Mouse (Mus musculus): Measurements from ENCODE around the gene Cd70. TPM values are rescaled to one million over a fixed set of nuclear protein-coding genes. Genes with fewer than 3 reads are reported as not detected.
"Not testable (repeated sequence)": the region's sequence is repeated elsewhere in the genome, so short reads cannot be mapped to it uniquely, and the experiment has no call there.

Gene Cd70
- polyA plus RNA-seq, 1 experiment from 2014 or later = 0.75 TPM

GRCm38 (mm10) chr17:57143704-57144103, 5.9 kb downstream of the Cd70 start:
- H3K4me1 ChIP-seq (ENCODE audit: control insufficient read depth, insufficient read depth, low read length) = no peaks in the 10 kb centered on the region
- ATAC-seq (replicated peaks; ENCODE audit: extremely low read depth, insufficient read depth, low FRiP score) = no peak
- H3K36me3 ChIP-seq (ENCODE audit: control insufficient read depth, insufficient read depth) = no peaks in the 10 kb centered on the region
- 65% methylated on average over 3 of the region's 3 CpGs for WGBS
- peaks cover 25% of the 10 kb centered on the region for H3K27me3 ChIP-seq (ENCODE audit: control insufficient read depth, insufficient read depth, low read length)
- H3K9ac ChIP-seq (ENCODE audit: low read length) = no peak overlapping the region
- H3K9me3 ChIP-seq (replicated peaks; ENCODE audit: control insufficient read depth, low read length) = no peaks in the 10 kb centered on the region
- no peak overlapping the region for H3K27ac ChIP-seq (ENCODE audit: low read length)
- H3K4me3 ChIP-seq (ENCODE audit: low read length) = no peak overlapping the region
- no peak overlapping the region for H3K4me2 ChIP-seq (ENCODE audit: low read depth, low read length)

GRCm38 (mm10) chr17:57139708-57140107, 9.9 kb downstream of the Cd70 start:
- ATAC-seq (replicated peaks; ENCODE audit: extremely low read depth, insufficient read depth, low FRiP score) = no peak
- Histone ChIP-seq H3K36me3 (ENCODE audit: control insufficient read depth, insufficient read depth) (no peaks in the 10 kb centered on the region), H3K9me3 (replicated peaks; ENCODE audit: control insufficient read depth, low read length) (no peaks in the 10 kb centered on the region), H3K27me3 (ENCODE audit: control insufficient read depth, insufficient read depth, low read length) (no peaks in the 10 kb centered on the region), H3K4me1 (ENCODE audit: control insufficient read depth, insufficient read depth, low read length) (no peaks in the 10 kb centered on the region), H3K4me2 (ENCODE audit: low read depth, low read length) (no peak overlapping the region), H3K4me3 (ENCODE audit: low read length) (no peak overlapping the region), H3K27ac (ENCODE audit: low read length) (no peak overlapping the region), H3K9ac (ENCODE audit: low read length) (no peak overlapping the region)
- 78% methylated on average over 3 of the region's 3 CpGs for WGBS

- Histone ChIP-seq H3K36me3 (ENCODE audit: control insufficient read depth, insufficient read depth) (no peaks in the 10 kb centered on the region), H3K4me1 (ENCODE audit: control insufficient read depth, insufficient read depth, low read length) (no peaks in the 10 kb centered on the region), H3K27me3 (ENCODE audit: control insufficient read depth, insufficient read depth, low read length) (no peaks in the 10 kb centered on the region), H3K4me3 (ENCODE audit: low read length) (no peak overlapping the region), H3K4me2 (ENCODE audit: low read depth, low read length) (no peak overlapping the region), H3K9ac (ENCODE audit: low read length) (no peak overlapping the region), H3K9me3 (replicated peaks; ENCODE audit: control insufficient read depth, low read length) (no peaks in the 10 kb centered on the region), H3K27ac (ENCODE audit: low read length) (no peak overlapping the region)
- ATAC-seq (replicated peaks; ENCODE audit: extremely low read depth, insufficient read depth, low FRiP score) = no peak
- WGBS = 69% methylated on average over 4 of the region's 4 CpGs
Observed at GRCm38 (mm10) chr17:57138676-57139075, 10.9 kb downstream of the Cd70 start.

GRCm38 (mm10) chr17:57135635-57136034, 13.9 kb downstream of the Cd70 start:
- Histone ChIP-seq H3K4me1 (ENCODE audit: control insufficient read depth, insufficient read depth, low read length) (no peaks in the 10 kb centered on the region), H3K27ac (ENCODE audit: low read length) (no peak overlapping the region), H3K9ac (ENCODE audit: low read length) (no peak overlapping the region), H3K27me3 (ENCODE audit: control insufficient read depth, insufficient read depth, low read length) (no peaks in the 10 kb centered on the region), H3K4me2 (ENCODE audit: low read depth, low read length) (no peak overlapping the region), H3K4me3 (ENCODE audit: low read length) (no peak overlapping the region), H3K9me3 (replicated peaks; ENCODE audit: control insufficient read depth, low read length) (no peaks in the 10 kb centered on the region), H3K36me3 (ENCODE audit: control insufficient read depth, insufficient read depth) (no peaks in the 10 kb centered on the region)
- ATAC-seq (replicated peaks; ENCODE audit: extremely low read depth, insufficient read depth, low FRiP score) = no peak
- 70% methylated on average over 3 of the region's 3 CpGs for WGBS

GRCm38 (mm10) chr17:57134693-57135092, 14.9 kb downstream of the Cd70 start:
- ATAC-seq (replicated peaks; ENCODE audit: extremely low read depth, insufficient read depth, low FRiP score) = no peak
- H3K27ac ChIP-seq (ENCODE audit: low read length) = no peak overlapping the region
- H3K9me3 ChIP-seq (replicated peaks; ENCODE audit: control insufficient read depth, low read length) = no peaks in the 10 kb centered on the region
- no peaks in the 10 kb centered on the region for H3K27me3 ChIP-seq (ENCODE audit: control insufficient read depth, insufficient read depth, low read length)
- WGBS = 69% methylated on average over 2 of the region's 2 CpGs
- no peaks in the 10 kb centered on the region for H3K36me3 ChIP-seq (ENCODE audit: control insufficient read depth, insufficient read depth)
- no peak overlapping the region for H3K4me3 ChIP-seq (ENCODE audit: low read length)
- no peaks in the 10 kb centered on the region for H3K4me1 ChIP-seq (ENCODE audit: control insufficient read depth, insufficient read depth, low read length)
- no peak overlapping the region for H3K4me2 ChIP-seq (ENCODE audit: low read depth, low read length)
- no peak overlapping the region for H3K9ac ChIP-seq (ENCODE audit: low read length)

GRCm38 (mm10) chr17:57134021-57134420, 15.6 kb downstream of the Cd70 start:
- not testable (repeated sequence) for ATAC-seq (replicated peaks; ENCODE audit: extremely low read depth, insufficient read depth, low FRiP score)

GRCm38 (mm10) chr17:57131793-57132192, 17.8 kb downstream of the Cd70 start:
- Histone ChIP-seq H3K9me3 (replicated peaks; ENCODE audit: control insufficient read depth, low read length) (no peaks in the 10 kb centered on the region), H3K4me1 (ENCODE audit: control insufficient read depth, insufficient read depth, low read length) (no peaks in the 10 kb centered on the region), H3K4me3 (ENCODE audit: low read length) (no peak overlapping the region), H3K27ac (ENCODE audit: low read length) (no peak overlapping the region), H3K27me3 (ENCODE audit: control insufficient read depth, insufficient read depth, low read length) (no peaks in the 10 kb centered on the region), H3K9ac (ENCODE audit: low read length) (no peak overlapping the region), H3K36me3 (ENCODE audit: control insufficient read depth, insufficient read depth) (no peaks in the 10 kb centered on the region), H3K4me2 (ENCODE audit: low read depth, low read length) (no peak overlapping the region)
- 65% methylated on average over 1 of the region's 1 CpGs for WGBS
- ATAC-seq (replicated peaks; ENCODE audit: extremely low read depth, insufficient read depth, low FRiP score) = no peak

More at GRCm38 (mm10) chr17:57134021-57134420, 15.6 kb downstream of the Cd70 start:
- H3K4me3 ChIP-seq (ENCODE audit: low read length); H3K27me3 ChIP-seq (ENCODE audit: control insufficient read depth, insufficient read depth, low read length); H3K27ac ChIP-seq (ENCODE audit: low read length); H3K36me3 ChIP-seq (ENCODE audit: control insufficient read depth, insufficient read depth); H3K9ac ChIP-seq (ENCODE audit: low read length); H3K9me3 ChIP-seq (replicated peaks; ENCODE audit: control insufficient read depth, low read length); H3K4me2 ChIP-seq (ENCODE audit: low read depth, low read length); H3K4me1 ChIP-seq (ENCODE audit: control insufficient read depth, insufficient read depth, low read length): not testable (repeated sequence)
- 4% methylated on average over 3 of the region's 3 CpGs for WGBS

GRCm38 (mm10) chr17:57125853-57126622, 23.5 kb downstream of the Cd70 start:
- Histone ChIP-seq H3K4me2 (ENCODE audit: low read depth, low read length) (no peak overlapping the region), H3K9ac (ENCODE audit: low read length) (no peak overlapping the region), H3K4me1 (ENCODE audit: control insufficient read depth, insufficient read depth, low read length) (no peaks in the 10 kb centered on the region), H3K27ac (ENCODE audit: low read length) (no peak overlapping the region), H3K27me3 (ENCODE audit: control insufficient read depth, insufficient read depth, low read length) (no peaks in the 10 kb centered on the region), H3K36me3 (ENCODE audit: control insufficient read depth, insufficient read depth) (no peaks in the 10 kb centered on the region), H3K9me3 (replicated peaks; ENCODE audit: control insufficient read depth, low read length) (no peaks in the 10 kb centered on the region), H3K4me3 (ENCODE audit: low read length) (no peak overlapping the region)
- 47% methylated on average over 3 of the region's 3 CpGs for WGBS
- ATAC-seq (replicated peaks; ENCODE audit: extremely low read depth, insufficient read depth, low FRiP score) = no peak

GRCm38 (mm10) chr17:57124792-57125191, 24.8 kb downstream of the Cd70 start:
- no peaks in the 10 kb centered on the region for H3K4me1 ChIP-seq (ENCODE audit: control insufficient read depth, insufficient read depth, low read length)
- ATAC-seq (replicated peaks; ENCODE audit: extremely low read depth, insufficient read depth, low FRiP score) = no peak
- H3K36me3 ChIP-seq (ENCODE audit: control insufficient read depth, insufficient read depth) = no peaks in the 10 kb centered on the region
- H3K4me3 ChIP-seq (ENCODE audit: low read length) = no peak overlapping the region
- H3K4me2 ChIP-seq (ENCODE audit: low read depth, low read length) = no peak overlapping the region
- no peaks in the 10 kb centered on the region for H3K27me3 ChIP-seq (ENCODE audit: control insufficient read depth, insufficient read depth, low read length)
- H3K9me3 ChIP-seq (replicated peaks; ENCODE audit: control insufficient read depth, low read length) = no peaks in the 10 kb centered on the region
- H3K9ac ChIP-seq (ENCODE audit: low read length) = no peak overlapping the region
- no peak overlapping the region for H3K27ac ChIP-seq (ENCODE audit: low read length)
- 78% methylated on average over 4 of the region's 4 CpGs for WGBS

Measured in heart, embryonic 16.5 days (tissue).